Mouse (Mus musculus) hindbrain, embryonic 14.5 days (tissue): ENCODE measurements around the gene Itih4. TPM values are rescaled to one million over a fixed set of nuclear protein-coding genes. Genes with fewer than 3 reads are reported as not detected.

ENCODE experiments used
- ATAC-seq: fragments of 200-750 bp; cut with Nextera tagmentation; 2 replicates; pipeline ENCODE4 v1.8.0; 2017; ENCODE audit warnings: moderate number of reproducible peaks, mild to moderate bottlenecking, moderate TSS enrichment, moderate library complexity; ENCODE audit not compliant: low FRiP score
- DNase-seq: peaks from one replicate; pipeline ENCODE4 v3.0.0-alpha.2; 2015; ENCODE audit warnings: low spot score
- H3K27ac ChIP-seq: fragments of 300-500 bp; sonication (generic); 2 replicates; pipeline ENCODE4 v1.5.1; 2014; ENCODE audit warnings: mild to moderate bottlenecking, moderate library complexity
- H3K27me3 ChIP-seq: fragments of 300-500 bp; sonication (generic); 2 replicates; pipeline ENCODE4 v1.6.1; 2014; ENCODE audit warnings: mild to moderate bottlenecking, low read length, mixed read lengths; ENCODE audit not compliant: control insufficient read depth, insufficient read depth
- H3K36me3 ChIP-seq: fragments of 300-500 bp; sonication (generic); replicated peaks from 2 replicates; pipeline ENCODE4 v1.6.1; 2014; ENCODE audit not compliant: control insufficient read depth, insufficient read depth
- H3K4me1 ChIP-seq: fragments of 300-500 bp; sonication (generic); replicated peaks from 2 replicates; pipeline ENCODE4 v1.6.1; 2014; ENCODE audit warnings: antibody characterized with exemption, low read length, mixed read lengths; ENCODE audit not compliant: control insufficient read depth, insufficient read depth
- H3K4me2 ChIP-seq: fragments of 300-500 bp; sonication (generic); replicated peaks from 2 replicates; pipeline ENCODE4 v1.6.1; 2014; ENCODE audit warnings: mild to moderate bottlenecking, moderate library complexity
- H3K4me3 ChIP-seq: fragments of 300-500 bp; sonication (generic); replicated peaks from 2 replicates; pipeline ENCODE4 v1.5.1; 2014; ENCODE audit warnings: mild to moderate bottlenecking, low read length
- H3K9ac ChIP-seq: fragments of 300-500 bp; sonication (generic); 2 replicates; pipeline ENCODE4 v1.6.1; 2014
- H3K9me3 ChIP-seq: fragments of 300-500 bp; sonication (generic); 2 replicates; pipeline ENCODE4 v1.6.1; 2016; ENCODE audit warnings: low read length; ENCODE audit not compliant: control insufficient read depth
- WGBS: fragments of 180-500 bp; shearing (Covaris S2); extraction: QIAGEN DNeasy Blood & Tissue Kit; methylation state at CpG from one replicate; pipeline ENCODE4 v1.1.7; 2014; 5-methylcytosine and 5-hydroxymethylcytosine counted together
- polyA plus RNA-seq: library from polyadenylated mRNA; unstranded; fragments of >200 nt; fragmentation: Nextera tagmentation; extraction: Ambion mirVana; gene quantifications from 2 replicates; pipeline ENCODE4 v1.2.1, GENCODE M21; 2014

Gene Itih4
- polyA plus RNA-seq, 1 experiment from 2014 or later = not detected

DNA sequence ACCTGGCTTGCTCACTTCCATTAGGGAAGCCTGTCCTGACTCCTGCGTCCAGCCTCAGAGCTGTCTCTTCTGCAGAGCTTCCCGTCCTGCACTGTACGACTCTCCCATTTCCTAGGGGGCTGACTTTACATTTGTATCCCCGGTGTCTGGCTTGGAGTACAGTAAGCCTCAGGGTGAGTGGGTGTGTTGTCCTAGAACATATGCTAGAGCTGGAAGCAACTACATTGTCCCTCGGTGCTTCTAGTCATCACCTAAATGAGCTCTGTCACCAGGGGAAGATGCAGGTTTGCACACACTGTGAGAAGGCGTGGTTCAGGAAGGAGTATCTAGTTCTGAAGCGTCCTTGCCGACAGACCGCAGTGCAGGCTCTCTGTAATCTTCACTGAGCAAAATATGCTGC is 23.9 kb upstream of the Itih4 start:
- WGBS = 92% methylated on average over 9 of the region's 9 CpGs
- no peaks in the 10 kb centered on the region for H3K9me3 ChIP-seq

DNA sequence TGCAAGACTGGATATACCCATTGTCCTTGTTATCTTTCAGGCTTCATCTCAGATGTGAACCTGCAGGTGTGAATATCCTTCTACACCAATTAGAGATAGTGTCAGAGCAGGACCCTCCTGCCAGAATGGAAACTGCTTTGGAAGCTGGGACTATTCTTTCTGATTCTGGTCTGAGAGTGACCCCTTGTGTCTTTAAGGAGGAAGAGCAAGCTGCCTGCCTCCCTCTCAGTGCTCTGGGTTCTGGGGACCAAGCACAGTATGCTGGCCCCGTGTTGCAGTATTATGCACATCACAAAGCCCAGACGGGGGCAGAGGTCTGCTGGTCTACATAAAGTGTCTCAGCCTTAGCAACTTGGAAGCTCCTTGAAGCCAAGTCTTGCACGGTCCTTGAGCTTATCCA is 21.0 kb upstream of the Itih4 start:
- Histone ChIP-seq H3K4me1 (no peaks in the 10 kb centered on the region), H3K9me3 (no peaks in the 10 kb centered on the region), H3K4me3 (no peak overlapping the region), H3K4me2 (no peak overlapping the region), H3K9ac (no peak overlapping the region), H3K36me3 (peaks cover 33% of the 10 kb centered on the region; the same call in 1 of the 2 replicates), H3K27ac (no peak overlapping the region), H3K27me3 (no peaks in the 10 kb centered on the region)
- no peak for ATAC-seq
- WGBS = 78% methylated on average over 3 of the region's 3 CpGs
- DNase-seq = peak; percentile 38

More for the DNA sequence above, 23.9 kb upstream of the Itih4 start:
- no peak for ATAC-seq
- H3K4me2 ChIP-seq = no peak overlapping the region
- no peak for DNase-seq
- no peak overlapping the region for H3K27ac ChIP-seq
- H3K9ac ChIP-seq = no peak overlapping the region
- no peaks in the 10 kb centered on the region for H3K4me1 ChIP-seq
- H3K27me3 ChIP-seq = no peaks in the 10 kb centered on the region
- no peak overlapping the region for H3K4me3 ChIP-seq
- H3K36me3 ChIP-seq = peaks cover 24% of the 10 kb centered on the region; the same call in 1 of the 2 replicates

DNA sequence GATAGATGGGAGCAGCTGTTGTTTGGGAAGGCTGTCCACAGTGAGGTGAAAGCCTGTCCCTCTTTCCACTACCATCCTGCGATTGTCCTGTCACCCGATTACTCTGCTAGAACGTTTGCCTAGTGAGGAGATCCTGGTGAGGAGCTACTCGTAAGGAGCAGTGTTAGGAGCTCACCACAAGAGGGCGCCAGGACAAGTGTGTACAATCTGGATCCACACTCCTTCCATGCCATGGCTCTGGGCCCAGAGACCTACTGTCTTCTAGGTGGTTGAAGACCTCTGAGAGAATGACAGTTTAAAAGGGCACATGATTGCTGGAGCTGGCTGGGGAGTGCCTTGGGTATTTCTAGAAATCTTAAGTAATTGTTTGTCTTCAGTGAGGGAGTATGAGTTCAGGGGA is 19.2 kb upstream of the Itih4 start:
- 40% methylated on average over 5 of the region's 5 CpGs for WGBS
- ATAC-seq = no peak
- no peaks in the 10 kb centered on the region for H3K27me3 ChIP-seq

DNA sequence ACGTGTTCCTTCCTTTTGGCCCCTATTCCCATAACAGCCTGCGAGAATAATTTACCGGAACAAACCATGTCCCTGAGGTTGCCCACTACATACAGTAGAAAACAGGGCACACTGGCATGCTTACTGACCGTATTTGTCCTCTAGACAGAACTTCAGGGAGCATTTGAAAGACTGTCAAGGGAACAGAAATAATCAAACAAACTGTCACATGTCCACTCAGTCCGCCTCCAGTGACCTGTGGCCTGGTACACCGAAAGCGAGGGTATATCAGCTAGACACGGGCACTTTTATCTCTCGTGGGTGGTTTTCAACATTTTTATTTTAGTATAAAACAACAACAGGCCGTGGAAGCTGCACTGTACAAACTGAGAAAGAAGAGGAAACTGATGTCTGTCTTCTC is 17.4 kb upstream of the Itih4 start:
- no peak overlapping the region for H3K4me3 ChIP-seq
- H3K9me3 ChIP-seq = no peaks in the 10 kb centered on the region
- peaks cover 52% of the 10 kb centered on the region for H3K36me3 ChIP-seq
- H3K27me3 ChIP-seq = no peaks in the 10 kb centered on the region
- H3K4me2 ChIP-seq = no peak overlapping the region
- H3K9ac ChIP-seq = no peak overlapping the region
- H3K4me1 ChIP-seq = no peaks in the 10 kb centered on the region
- 91% methylated on average over 10 of the region's 10 CpGs for WGBS
- H3K27ac ChIP-seq = no peak overlapping the region
- DNase-seq = no peak
- no peak for ATAC-seq

More for the DNA sequence above, 19.2 kb upstream of the Itih4 start:
- Histone ChIP-seq H3K27ac (no peak overlapping the region), H3K36me3 (peaks cover 40% of the 10 kb centered on the region; the same call in 1 of the 2 replicates), H3K9ac (no peak overlapping the region), H3K9me3 (no peaks in the 10 kb centered on the region), H3K4me1 (no peaks in the 10 kb centered on the region), H3K4me2 (no peak overlapping the region), H3K4me3 (no peak overlapping the region)
- peak; percentile 68 for DNase-seq

DNA sequence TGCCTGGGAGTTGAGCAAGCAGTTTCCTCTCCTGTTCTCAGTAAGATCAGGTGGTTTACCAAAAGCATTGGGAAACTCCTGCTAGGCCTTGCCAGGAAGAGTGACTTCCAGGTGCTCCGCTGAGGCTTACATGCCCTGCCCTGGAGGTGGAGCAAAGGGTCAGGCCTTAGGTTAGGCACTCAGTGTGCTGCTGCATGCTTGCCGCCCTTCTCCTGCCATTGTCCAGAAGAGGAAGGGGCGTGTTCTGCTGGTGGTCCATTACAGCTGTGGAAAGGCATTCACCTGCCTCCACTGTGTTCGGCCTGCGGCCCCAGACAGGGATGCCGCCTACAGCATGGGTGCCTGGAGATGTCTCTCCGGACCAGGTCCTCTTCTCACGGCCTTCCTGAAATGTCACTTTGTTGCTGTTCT is 16.9 kb upstream of the Itih4 start:
- WGBS = 93% methylated on average over 8 of the region's 8 CpGs
- peaks cover 56% of the 10 kb centered on the region for H3K36me3 ChIP-seq
- no peak overlapping the region for H3K4me3 ChIP-seq

DNA sequence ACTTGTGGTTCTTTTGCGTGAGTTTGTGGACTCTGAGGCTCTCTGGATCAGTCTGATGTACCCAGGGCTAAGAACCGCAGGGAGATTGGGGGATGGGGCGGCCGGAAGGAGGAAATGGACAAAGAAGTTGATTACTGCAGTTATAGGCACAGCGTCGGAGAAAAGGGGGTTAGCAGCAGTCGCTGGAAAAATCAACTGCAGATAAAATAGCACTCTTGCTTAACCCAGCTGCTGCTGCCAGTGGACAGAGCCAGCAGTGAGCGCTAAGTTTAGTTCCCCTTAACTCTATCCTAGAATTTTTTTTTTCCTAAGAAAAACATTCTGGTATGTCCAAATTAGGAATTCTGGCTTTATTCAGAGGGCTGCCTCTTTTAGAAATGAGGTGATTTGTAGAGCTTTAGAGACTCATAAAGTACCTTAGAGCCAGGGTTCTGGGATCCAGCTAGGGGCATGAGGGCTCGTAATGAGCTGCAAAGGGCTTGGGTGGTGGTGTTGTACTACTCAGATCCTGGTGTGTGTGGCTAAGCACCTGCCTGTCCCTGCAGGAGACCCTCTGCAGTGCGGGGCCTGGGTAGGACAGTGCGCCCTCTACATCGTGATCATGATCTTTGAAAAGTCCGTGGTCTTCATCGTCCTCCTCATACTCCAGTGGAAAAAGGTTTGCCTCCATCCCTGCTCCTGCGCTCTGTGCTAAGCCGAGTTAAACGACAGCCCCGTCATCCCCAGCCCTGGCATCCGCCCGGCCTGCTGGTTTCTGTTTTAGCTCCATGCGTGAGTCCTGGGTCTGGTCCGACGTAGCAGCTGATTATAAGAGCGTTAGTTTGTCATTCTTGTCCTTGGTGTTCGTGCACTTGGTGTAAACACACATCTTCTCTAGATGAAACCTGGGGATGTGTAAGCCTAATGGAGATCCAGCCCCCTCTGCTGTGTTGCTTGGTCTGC is 15.8 kb upstream of the Itih4 start:
- no peak for DNase-seq
- no peak for ATAC-seq
- Histone ChIP-seq H3K9me3 (no peaks in the 10 kb centered on the region), H3K4me2 (no peak overlapping the region), H3K4me1 (no peaks in the 10 kb centered on the region), H3K27ac (no peak overlapping the region), H3K4me3 (no peak overlapping the region), H3K9ac (no peak overlapping the region), H3K27me3 (no peaks in the 10 kb centered on the region), H3K36me3 (peaks cover 54% of the 10 kb centered on the region)
- 89% methylated on average over 25 of the region's 25 CpGs for WGBS

More for the DNA sequence above, 16.9 kb upstream of the Itih4 start:
- H3K4me1 ChIP-seq = no peaks in the 10 kb centered on the region
- ATAC-seq (no peak), DNase-seq (no peak)
- H3K4me2 ChIP-seq = no peak overlapping the region
- no peak overlapping the region for H3K9ac ChIP-seq
- H3K27ac ChIP-seq = no peak overlapping the region
- H3K9me3 ChIP-seq = no peaks in the 10 kb centered on the region
- no peaks in the 10 kb centered on the region for H3K27me3 ChIP-seq

DNA sequence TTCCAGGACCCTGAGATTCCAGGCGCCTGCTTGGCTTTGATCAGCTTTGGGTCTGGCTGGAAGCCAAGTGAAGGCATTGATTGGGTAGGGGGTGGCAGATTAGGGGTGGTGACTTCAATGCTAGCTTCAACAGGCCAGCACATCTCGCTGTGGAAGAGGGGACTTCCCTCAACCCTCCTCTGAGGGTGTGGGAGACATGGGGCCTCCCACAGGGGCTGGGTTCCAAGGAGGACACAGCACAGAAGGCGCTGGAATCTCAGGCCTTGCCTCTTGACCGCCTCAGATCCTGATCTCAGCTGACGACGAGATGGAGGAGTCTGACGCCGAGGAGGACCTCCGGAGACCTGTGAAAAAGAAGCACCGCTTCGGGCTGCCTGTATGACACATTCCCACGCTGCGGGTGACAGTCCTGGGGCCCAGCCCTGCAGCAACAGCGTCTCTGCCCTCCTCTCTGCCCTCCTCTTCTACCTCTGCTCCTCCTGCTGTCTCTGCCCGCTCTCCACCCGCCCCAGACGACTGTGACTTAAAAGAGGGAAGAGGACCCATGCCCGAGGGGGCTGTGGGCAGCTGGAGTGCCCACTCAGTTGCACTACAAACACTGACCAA is 12.1 kb upstream of the Itih4 start:
- WGBS = 84% methylated on average over 18 of the region's 18 CpGs
- Histone ChIP-seq H3K9me3 (no peaks in the 10 kb centered on the region), H3K4me2 (no peak overlapping the region), H3K36me3 (peaks cover 44% of the 10 kb centered on the region), H3K4me1 (no peaks in the 10 kb centered on the region), H3K9ac (no peak overlapping the region), H3K27me3 (no peaks in the 10 kb centered on the region), H3K4me3 (no peak overlapping the region), H3K27ac (no peak overlapping the region)
- no peak for DNase-seq
- ATAC-seq = no peak

DNA sequence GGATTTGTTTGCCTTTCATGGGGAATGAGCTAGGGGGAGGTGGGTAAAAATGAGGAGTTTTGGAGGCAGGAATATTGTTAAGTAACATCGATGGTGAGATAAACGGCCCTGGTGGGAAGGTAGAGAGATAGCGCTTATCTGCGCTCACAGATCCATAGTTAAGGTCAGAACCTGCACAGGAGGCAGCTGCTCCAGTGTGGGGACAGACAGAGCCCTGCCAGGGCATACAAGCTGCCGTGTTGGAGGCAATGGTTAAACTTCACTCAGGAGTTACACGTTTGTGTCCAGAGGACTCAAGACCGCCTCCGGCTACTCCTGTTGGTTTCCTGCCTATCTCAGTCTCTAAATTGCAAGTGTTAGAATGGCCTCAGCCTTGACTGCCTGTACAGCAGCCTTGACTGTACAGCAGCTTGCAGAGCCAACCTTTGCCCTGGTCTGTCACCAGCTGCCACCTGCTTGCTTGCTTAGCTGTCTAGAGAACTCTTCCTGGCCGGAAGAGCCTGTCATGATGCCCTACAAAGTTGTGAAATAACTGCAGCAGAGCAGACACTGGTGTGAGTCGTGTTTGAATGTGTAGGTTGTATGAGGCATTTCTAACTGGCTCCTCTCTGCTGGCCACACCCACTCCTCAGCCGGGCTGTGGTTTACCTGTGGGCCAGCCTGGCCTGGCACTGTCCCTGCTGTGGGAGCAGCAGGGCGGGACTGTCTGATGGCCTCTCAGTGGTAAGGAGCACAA is 11.0 kb upstream of the Itih4 start:
- no peaks in the 10 kb centered on the region for H3K27me3 ChIP-seq
- peaks cover 44% of the 10 kb centered on the region for H3K36me3 ChIP-seq
- 92% methylated on average over 12 of the region's 12 CpGs for WGBS
- no peak overlapping the region for H3K9ac ChIP-seq
- ATAC-seq (no peak), DNase-seq (no peak)
- no peaks in the 10 kb centered on the region for H3K4me1 ChIP-seq
- no peak overlapping the region for H3K4me3 ChIP-seq
- H3K9me3 ChIP-seq = no peaks in the 10 kb centered on the region
- H3K4me2 ChIP-seq = no peak overlapping the region
- no peak overlapping the region for H3K27ac ChIP-seq

DNA sequence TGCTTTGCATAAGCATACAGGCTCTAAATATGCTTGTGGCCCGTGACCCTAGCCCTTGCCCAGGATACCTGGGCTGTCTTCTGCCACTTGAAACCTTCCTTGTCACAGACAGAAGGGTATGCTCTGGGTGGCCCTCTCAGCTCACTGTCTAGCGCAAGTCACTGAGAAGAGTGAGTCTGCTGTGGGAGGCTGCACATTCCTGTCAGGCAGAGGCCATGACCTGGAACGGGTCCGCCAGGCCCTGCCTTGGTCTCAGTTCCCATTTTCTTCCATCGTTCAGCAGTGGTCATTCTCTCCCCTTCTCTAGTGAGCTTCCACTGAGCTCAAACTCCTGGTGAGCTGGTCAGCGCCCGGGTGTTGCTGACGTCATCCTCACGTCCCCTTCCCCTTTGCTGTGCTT is 10.3 kb upstream of the Itih4 start:
- WGBS = 85% methylated on average over 9 of the region's 9 CpGs
- ATAC-seq (no peak), DNase-seq (no peak)
- peaks cover 42% of the 10 kb centered on the region for H3K36me3 ChIP-seq
- H3K27ac ChIP-seq = no peak overlapping the region
- H3K4me2 ChIP-seq = no peak overlapping the region
- H3K27me3 ChIP-seq = no peaks in the 10 kb centered on the region
- H3K9me3 ChIP-seq = no peaks in the 10 kb centered on the region
- no peak overlapping the region for H3K4me3 ChIP-seq
- H3K4me1 ChIP-seq = no peaks in the 10 kb centered on the region
- H3K9ac ChIP-seq = no peak overlapping the region
